Mouse (Mus musculus): ENCODE results near the gene Ccdc172.

Ccdc172 gene

DNA sequence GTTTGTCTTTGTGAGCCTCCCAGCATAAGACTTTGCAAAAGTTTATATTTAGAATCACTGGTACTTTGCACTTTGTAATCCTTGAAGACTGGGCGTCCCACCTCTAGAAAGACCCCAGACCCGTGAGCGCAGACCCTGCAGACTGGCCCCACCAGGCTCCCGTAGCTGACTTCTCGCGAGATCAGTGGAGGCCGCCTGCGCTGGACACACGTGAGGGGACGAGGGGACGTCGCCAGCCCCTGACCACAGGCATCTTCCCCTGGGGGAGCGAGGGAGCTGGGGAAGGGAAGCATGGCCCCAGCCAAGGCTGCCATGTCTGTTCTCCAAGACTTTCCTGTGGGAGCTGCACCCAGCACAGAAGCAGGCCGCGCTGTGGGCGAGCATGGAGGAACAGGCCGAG, at the start of gene Ccdc172:
Ccdc172 (plus strand) TSS at position 176 of the 400 bp plus-strand sequence.
- no peak for DNase-seq (ENCODE audit: low spot score)

GRCm38 (mm10) chr19:58463755-58464154, 48.0 kb upstream of the Ccdc172 start:
- no peak for DNase-seq (ENCODE audit: low spot score)

- DNase-seq (ENCODE audit: low spot score), result no peak
These were observed 43.5 kb upstream of the Ccdc172 start for GRCm38 (mm10) chr19:58468331-58468730.

DNA sequence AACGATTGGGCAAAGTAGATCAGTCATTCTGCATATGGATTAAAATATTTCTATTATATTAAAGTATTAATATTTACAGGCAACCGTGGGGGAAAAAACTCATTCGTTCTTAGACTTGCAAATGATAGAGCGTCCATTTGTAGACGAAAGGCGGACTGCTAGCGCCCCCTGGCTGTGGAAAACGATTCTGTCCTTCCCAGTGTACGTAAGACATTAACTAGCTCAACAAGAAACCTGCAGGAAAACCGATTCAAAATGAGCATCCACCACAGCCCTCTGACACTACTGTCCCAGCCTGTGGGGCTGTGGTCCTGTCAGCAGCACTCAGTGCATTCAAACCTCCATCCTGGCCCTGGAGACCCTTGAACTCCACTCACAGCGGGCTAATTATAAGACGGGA, 42.4 kb upstream of the Ccdc172 start:
- peak; percentile 88 for DNase-seq (ENCODE audit: low spot score)

DNA sequence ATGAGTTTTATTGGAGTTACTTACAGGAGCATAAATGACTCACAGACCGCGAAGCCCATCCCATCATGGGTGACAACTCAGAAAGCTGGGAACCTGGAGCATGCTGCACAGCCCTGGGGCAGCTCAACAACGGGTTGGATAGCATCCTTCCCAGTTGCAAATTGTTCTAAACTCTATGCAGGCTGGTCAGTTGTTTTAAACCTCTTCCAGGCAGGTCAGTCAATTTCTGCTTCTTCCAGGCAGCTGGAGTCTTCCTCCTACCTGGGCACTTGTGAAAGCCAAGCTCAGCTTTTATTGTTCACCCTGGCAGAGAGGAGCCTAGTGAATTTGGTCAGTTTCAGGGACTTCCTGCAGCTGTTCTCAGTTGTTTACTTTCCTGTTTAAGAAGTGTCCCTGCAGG, 37.5 kb upstream of the Ccdc172 start:
- DNase-seq (ENCODE audit: low spot score), result no peak

- no peak for DNase-seq (ENCODE audit: low spot score)
These were observed 29.3 kb upstream of the Ccdc172 start for GRCm38 (mm10) chr19:58482373-58482977.

- no peak for DNase-seq (ENCODE audit: low spot score)
These were observed 25.1 kb upstream of the Ccdc172 start for GRCm38 (mm10) chr19:58486686-58487085.

DNA sequence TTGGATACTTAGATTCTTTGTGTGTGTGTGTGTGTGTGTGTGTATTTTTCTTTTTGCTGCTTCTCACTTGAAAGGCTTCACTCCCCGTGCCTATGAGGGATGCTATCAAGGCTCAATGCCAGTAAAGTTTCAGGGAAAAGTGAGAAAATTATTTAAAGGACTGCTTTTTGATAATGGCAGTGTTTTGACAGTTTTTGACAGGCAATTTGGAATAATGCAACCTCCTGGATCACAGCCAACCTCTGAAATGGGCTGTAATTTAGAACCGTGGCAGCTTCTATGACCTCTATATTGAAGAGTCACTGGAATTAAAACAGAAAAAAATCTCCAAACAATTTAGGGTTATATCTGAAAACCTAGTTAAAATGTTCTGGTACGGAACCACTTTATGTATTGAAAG, 14.7 kb upstream of the Ccdc172 start:
- DNase-seq (ENCODE audit: low spot score), result no peak

GRCm38 (mm10) chr19:58499420-58499966, 12.3 kb upstream of the Ccdc172 start:
- DNase-seq (ENCODE audit: low spot score), result no peak

GRCm38 (mm10) chr19:58500049-58500448, 11.7 kb upstream of the Ccdc172 start:
- DNase-seq (ENCODE audit: low spot score), result peak; percentile 40

DNA sequence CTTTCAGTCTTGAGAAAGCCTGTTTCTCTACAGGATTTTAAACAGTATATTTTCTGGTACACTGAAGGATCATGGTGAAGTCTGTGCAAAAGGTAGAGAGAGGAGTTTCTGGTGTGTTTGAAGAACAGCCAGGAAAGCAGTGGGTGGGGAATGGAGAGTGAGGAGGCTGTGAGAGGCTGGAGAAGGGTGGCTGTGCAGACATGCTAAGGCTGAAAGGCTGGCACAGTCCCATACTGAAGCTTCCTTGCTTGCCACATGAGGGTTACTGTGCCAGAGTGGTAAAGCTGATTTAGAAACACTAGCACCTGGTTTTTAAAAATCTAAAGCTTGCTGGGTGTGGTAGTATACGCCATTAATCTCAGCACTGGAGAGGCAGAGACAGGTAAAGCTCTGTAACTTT, 9.9 kb downstream of the Ccdc172 start:
- DNase-seq (ENCODE audit: low spot score), result no peak

DNA sequence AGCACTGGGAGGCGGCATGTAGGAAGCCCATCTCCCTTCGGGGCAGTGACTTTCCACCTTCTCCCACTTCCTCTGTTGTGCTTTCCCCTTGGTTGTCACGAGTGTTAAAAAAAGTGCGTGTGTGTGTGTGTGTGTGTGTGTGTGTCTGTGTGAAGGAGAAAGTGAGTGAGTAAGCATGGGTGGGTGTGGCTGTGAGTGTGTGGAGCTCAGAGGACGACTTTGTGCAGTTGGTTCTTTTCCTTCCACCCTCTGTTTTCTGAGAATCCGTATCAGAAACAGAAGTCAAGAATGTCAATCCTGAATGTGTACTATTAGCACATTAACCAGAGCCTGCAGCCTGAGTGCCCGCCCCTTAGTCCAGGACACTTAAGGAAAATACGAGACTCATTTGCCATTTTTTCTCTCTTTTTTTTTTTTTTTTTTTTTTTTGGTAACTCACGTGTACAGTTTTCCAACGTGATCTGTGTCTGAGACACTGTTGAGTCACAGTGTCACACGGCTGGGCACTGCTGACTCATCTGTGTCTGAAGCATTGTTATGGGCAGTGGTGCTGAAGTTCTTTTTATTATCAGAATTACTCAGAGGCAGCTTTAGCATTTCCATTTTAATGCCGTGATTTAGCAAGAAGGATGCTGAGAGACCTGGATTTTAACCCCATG, 12.1 kb downstream of the Ccdc172 start:
- no peak for DNase-seq (ENCODE audit: low spot score)

- no peak for DNase-seq (ENCODE audit: low spot score)
These were observed 13.9 kb downstream of the Ccdc172 start for GRCm38 (mm10) chr19:58525457-58526239.

DNA sequence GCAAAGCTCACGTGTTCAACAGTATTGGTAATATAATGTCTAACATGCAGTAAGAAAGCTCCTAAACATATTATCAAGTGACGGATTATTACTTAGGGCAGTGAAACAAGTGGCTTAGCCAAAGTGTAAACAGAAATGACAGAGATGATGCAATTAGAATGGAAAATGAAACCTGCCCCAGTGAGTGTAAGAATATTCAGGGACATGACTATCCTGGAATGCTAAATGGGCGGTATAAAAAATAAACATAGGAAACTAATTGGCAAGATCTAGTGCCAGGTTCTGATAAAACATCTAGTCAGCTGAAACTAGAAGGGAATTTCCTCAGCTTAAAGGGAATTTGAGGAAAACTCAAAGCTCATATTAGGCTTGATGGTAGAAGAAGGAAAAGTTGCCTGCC, 21.3 kb downstream of the Ccdc172 start:
- DNase-seq (ENCODE audit: low spot score), result no peak

DNA sequence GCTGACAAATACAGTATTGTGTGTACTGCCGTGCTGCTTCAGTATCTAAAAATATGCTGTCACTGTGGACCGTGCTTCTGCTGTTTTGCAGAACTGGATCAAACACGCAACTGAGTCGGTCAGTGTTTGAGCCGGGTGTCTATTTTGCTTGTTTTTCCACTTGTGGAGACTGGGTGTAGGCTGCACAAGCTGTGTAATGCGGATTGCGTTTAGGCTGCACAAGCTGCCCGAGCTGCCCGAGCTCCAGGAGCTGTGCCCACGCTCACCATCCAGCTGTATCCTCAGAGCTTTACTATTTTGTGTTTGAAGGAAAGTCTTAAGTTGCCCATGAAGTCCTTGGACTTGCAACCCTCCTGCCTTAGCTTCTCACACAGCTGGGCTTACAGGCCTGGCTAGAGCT, 24.9 kb downstream of the Ccdc172 start:
- peak; percentile 47 for DNase-seq (ENCODE audit: low spot score)

DNA sequence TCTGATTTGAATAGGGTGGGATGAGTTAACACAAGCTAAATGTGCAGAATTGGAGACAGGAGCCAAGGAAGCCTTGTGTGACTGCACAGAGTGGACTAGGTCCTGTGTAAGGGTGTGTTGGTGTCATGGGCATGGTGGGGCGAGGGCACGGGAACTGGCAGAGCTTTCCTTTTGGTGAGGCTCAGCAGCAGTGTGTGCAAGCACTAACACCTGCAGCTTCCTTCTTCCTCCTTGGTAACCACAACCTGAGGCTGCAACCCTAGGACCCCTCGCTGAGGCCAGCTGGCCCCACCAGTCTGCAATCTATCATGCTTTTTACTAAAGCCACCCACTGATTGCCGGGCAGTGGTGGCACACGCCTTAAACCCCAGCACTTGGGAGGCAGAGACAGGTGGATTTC, 28.6 kb downstream of the Ccdc172 start:
- DNase-seq (ENCODE audit: low spot score), result no peak

GRCm38 (mm10) chr19:58548367-58548766, 36.6 kb downstream of the Ccdc172 start:
- DNase-seq (ENCODE audit: low spot score), result no peak

- no peak for DNase-seq (ENCODE audit: low spot score)
These were observed 38.7 kb downstream of the Ccdc172 start for GRCm38 (mm10) chr19:58550489-58550888.

DNA sequence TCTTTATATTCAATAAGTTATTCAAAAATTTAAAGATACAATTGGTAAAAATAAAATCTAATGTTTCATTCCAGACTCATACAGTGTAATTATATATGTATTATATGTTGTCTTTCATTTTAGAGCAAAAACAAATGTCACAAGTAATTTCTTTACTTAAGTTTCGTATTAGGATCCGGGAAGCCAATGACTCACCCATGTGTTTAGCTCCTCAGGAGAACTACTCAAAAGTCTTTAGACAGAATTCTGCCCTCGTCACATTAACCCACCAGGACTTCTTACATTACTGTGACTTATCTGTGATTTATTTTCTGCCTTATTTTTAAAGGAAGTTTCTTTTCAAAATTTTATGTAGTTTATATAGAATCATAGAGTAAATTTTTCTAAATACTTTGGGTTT, 39.1 kb downstream of the Ccdc172 start:
- no peak for DNase-seq (ENCODE audit: low spot score)

GRCm38 (mm10) chr19:58554974-58555373, 43.2 kb downstream of the Ccdc172 start:
- no peak for DNase-seq (ENCODE audit: low spot score)

GRCm38 (mm10) chr19:58558352-58558751, 46.6 kb downstream of the Ccdc172 start:
- peak; percentile 71 for DNase-seq (ENCODE audit: low spot score)

DNA sequence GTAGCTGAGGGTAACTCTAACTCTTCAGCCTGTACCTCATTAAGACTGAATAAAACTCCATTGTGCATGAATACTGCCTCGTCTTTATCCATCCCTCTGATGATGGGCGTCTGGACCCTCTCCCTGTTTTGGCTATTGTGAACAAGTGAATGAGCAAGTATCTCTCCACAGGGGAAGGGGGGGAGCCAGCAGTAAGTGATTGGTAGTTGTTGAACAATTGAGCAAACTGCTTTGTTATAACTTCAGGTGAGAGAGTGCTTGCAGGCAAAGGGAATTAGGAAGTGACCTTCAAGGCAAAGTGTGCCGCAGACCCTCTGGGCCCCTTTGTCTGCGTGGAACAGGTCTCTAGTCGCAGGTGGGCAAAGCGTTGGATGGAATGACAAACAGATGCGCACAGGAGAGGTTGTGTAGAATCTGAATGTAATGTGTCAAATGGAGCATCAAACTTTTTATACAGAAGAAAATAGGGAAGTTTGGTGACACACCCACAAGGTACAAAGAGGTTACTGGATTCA, 50.6 kb downstream of the Ccdc172 start:
- DNase-seq (ENCODE audit: low spot score), result no peak

DNA sequence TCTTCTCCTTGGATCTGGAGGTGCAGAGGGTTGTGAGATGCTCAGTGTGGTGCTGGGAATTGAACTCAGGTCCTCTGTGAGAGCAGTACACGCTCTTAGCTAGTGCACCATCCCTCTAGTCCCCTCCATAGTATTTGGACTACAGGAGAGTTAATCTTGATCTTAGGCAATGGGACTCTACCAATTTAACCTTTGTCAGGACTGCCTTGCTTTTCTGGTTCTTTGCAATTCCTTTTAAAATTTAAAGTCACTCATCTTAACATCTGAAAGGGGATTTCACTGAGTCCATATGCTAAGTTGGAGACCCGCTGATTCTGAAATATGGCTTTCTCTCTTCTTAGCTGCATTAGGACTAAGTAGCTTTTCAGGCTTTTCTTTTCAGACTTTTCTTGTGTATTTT, 59.8 kb downstream of the Ccdc172 start:
- DNase-seq (ENCODE audit: low spot score), result no peak

All from layer of hippocampus, adult 11-12 months (tissue).